Mouse (Mus musculus) liver, embryonic 11.5 days (tissue): ENCODE results near the gene Sh3bp1. TPM values are rescaled to one million over a fixed set of nuclear protein-coding genes. Genes with fewer than 3 reads are reported as not detected.
A peak's percentile ranks its signal among the peaks of the same experiment; 100 is the strongest.

Experiments used
- ATAC-seq: fragments of 200-750 bp; cut with Nextera tagmentation; replicated peaks from 2 replicates; pipeline ENCODE4 v1.8.0; 2017; ENCODE audit warnings: moderate number of reproducible peaks, mild to moderate bottlenecking, moderate TSS enrichment, moderate library complexity; ENCODE audit not compliant: low FRiP score
- DNase-seq: peaks from one replicate; pipeline ENCODE4 v3.0.0-alpha.2; 2017; ENCODE audit warnings: low spot score
- H3K27ac ChIP-seq: fragments of 300-500 bp; sonication (generic); 2 replicates; pipeline ENCODE4 v1.5.1; 2014; ENCODE audit warnings: mild to moderate bottlenecking, low read depth, low read length, control low read depth
- H3K27me3 ChIP-seq: fragments of 300-500 bp; sonication (generic); replicated peaks from 2 replicates; pipeline ENCODE4 v1.6.1; 2014; ENCODE audit warnings: low read length, mixed read lengths; ENCODE audit not compliant: control insufficient read depth, insufficient read depth
- H3K36me3 ChIP-seq: fragments of 300-500 bp; sonication (generic); 2 replicates; pipeline ENCODE4 v1.6.1; 2014; ENCODE audit warnings: mild to moderate bottlenecking, low read length, moderate library complexity, mixed read lengths; ENCODE audit not compliant: control insufficient read depth, insufficient read depth
- H3K4me1 ChIP-seq: fragments of 300-500 bp; sonication (generic); replicated peaks from 2 replicates; pipeline ENCODE4 v1.6.1; 2014; ENCODE audit warnings: low read length, mixed read lengths; ENCODE audit not compliant: control insufficient read depth, insufficient read depth
- H3K4me2 ChIP-seq: fragments of 300-500 bp; sonication (generic); 2 replicates; pipeline ENCODE4 v1.6.1; 2014; ENCODE audit warnings: mild to moderate bottlenecking, control low read depth, moderate library complexity
- H3K4me3 ChIP-seq: fragments of 300-500 bp; sonication (generic); 2 replicates; pipeline ENCODE4 v1.5.1; 2014; ENCODE audit warnings: low read depth, low read length, control low read depth
- H3K9ac ChIP-seq: fragments of 300-500 bp; sonication (generic); 2 replicates; pipeline ENCODE4 v1.6.1; 2014; ENCODE audit warnings: low read depth, low read length, control low read depth
- H3K9me3 ChIP-seq: fragments of 300-500 bp; sonication (generic); 2 replicates; pipeline ENCODE4 v1.6.1; 2016; ENCODE audit warnings: low read length, inconsistent platforms, mixed read lengths; ENCODE audit not compliant: control insufficient read depth
- WGBS: fragments of 180-500 bp; shearing (Covaris S2); extraction: QIAGEN DNeasy Blood & Tissue Kit; methylation state at CpG from one replicate; pipeline ENCODE4 v1.1.7; 2014; 5-methylcytosine and 5-hydroxymethylcytosine counted together
- polyA plus RNA-seq: library from polyadenylated mRNA; unstranded; fragments of >200 nt; fragmentation: Nextera tagmentation; extraction: Ambion mirVana; gene quantifications from 2 replicates; pipeline ENCODE4 v1.2.1, GENCODE M21; 2014

Gene Sh3bp1
- polyA plus RNA-seq, 1 experiment from 2014 or later = 69.4 TPM

GRCm38 (mm10) chr15:78915660-78916017 is 16.1 kb downstream of the Sh3bp1 start:
- ATAC-seq = peak; percentile 54
- Histone ChIP-seq H3K27me3 (no peaks in the 10 kb centered on the region), H3K9me3 (no peaks in the 10 kb centered on the region), H3K4me3 (peak overlapping the region; percentile 83), H3K4me2 (peak overlapping the region; percentile 100), H3K36me3 (peaks cover 17% of the 10 kb centered on the region), H3K4me1 (peaks cover 34% of the 10 kb centered on the region), H3K9ac (peak overlapping the region; percentile 85; the same call in 1 of the 2 replicates), H3K27ac (no peak overlapping the region)
- DNase-seq = no peak
- WGBS = 7% methylated on average over 8 of the region's 8 CpGs

GRCm38 (mm10) chr15:78916052-78916826 is 16.7 kb downstream of the Sh3bp1 start:
- no peak for DNase-seq
- Histone ChIP-seq H3K27ac (no peak overlapping the region), H3K36me3 (peaks cover 13% of the 10 kb centered on the region), H3K9me3 (no peaks in the 10 kb centered on the region), H3K9ac (0 out of 2 replicates have a peak overlapping the region, but pooled peaks have one; percentile 6), H3K4me1 (peaks cover 34% of the 10 kb centered on the region), H3K4me3 (peak overlapping the region; percentile 83; the same call in 1 of the 2 replicates), H3K4me2 (peak overlapping the region; percentile 100), H3K27me3 (no peaks in the 10 kb centered on the region)
- no peak for ATAC-seq
- WGBS = 79% methylated on average over 12 of the region's 12 CpGs

GRCm38 (mm10) chr15:78918126-78918525 is 18.6 kb downstream of the Sh3bp1 start:
- Histone ChIP-seq H3K4me3 (no peak overlapping the region), H3K27me3 (no peaks in the 10 kb centered on the region), H3K4me2 (no peak overlapping the region), H3K4me1 (peaks cover 44% of the 10 kb centered on the region), H3K9me3 (no peaks in the 10 kb centered on the region), H3K9ac (no peak overlapping the region), H3K36me3 (peaks cover 9% of the 10 kb centered on the region; the same call in 1 of the 2 replicates), H3K27ac (no peak overlapping the region)
- 93% methylated on average over 23 of the region's 23 CpGs for WGBS
- DNase-seq (no peak), ATAC-seq (no peak)

- no peak overlapping the region for H3K4me3 ChIP-seq
- DNase-seq (no peak), ATAC-seq (no peak)
- H3K27ac ChIP-seq = no peak overlapping the region
- WGBS = 69% methylated on average over 12 of the region's 12 CpGs
- no peaks in the 10 kb centered on the region for H3K9me3 ChIP-seq
- H3K4me2 ChIP-seq = no peak overlapping the region
- H3K4me1 ChIP-seq = peaks cover 45% of the 10 kb centered on the region
- no peak overlapping the region for H3K9ac ChIP-seq
- H3K36me3 ChIP-seq = peaks cover 9% of the 10 kb centered on the region; the same call in 1 of the 2 replicates
- no peaks in the 10 kb centered on the region for H3K27me3 ChIP-seq
Observed at GRCm38 (mm10) chr15:78919914-78920313, 20.3 kb downstream of the Sh3bp1 start.

- Histone ChIP-seq H3K27me3 (no peaks in the 10 kb centered on the region), H3K4me2 (peak overlapping the region; percentile 83), H3K27ac (peak overlapping the region; percentile 99), H3K9me3 (no peaks in the 10 kb centered on the region), H3K4me3 (peak overlapping the region; percentile 46), H3K36me3 (peaks cover 9% of the 10 kb centered on the region; the same call in 1 of the 2 replicates), H3K9ac (peak overlapping the region; percentile 71), H3K4me1 (peaks cover 58% of the 10 kb centered on the region)
- DNase-seq = no peak
- WGBS = 39% methylated on average over 7 of the region's 7 CpGs
- peak; percentile 82 for ATAC-seq
Observed at GRCm38 (mm10) chr15:78922700-78923099, 23.1 kb downstream of the Sh3bp1 start.

- WGBS = 38% methylated on average over 6 of the region's 6 CpGs
- no peaks in the 10 kb centered on the region for H3K9me3 ChIP-seq
- H3K4me2 ChIP-seq = peak overlapping the region; percentile 83
- peak overlapping the region; percentile 99 for H3K27ac ChIP-seq
- DNase-seq = peak; percentile 71
- peaks cover 5% of the 10 kb centered on the region; the same call in 1 of the 2 replicates for H3K36me3 ChIP-seq
- H3K4me3 ChIP-seq = peak overlapping the region; percentile 46
- peak overlapping the region; percentile 71 for H3K9ac ChIP-seq
- ATAC-seq = peak; percentile 76
- peaks cover 62% of the 10 kb centered on the region for H3K4me1 ChIP-seq
- H3K27me3 ChIP-seq = no peaks in the 10 kb centered on the region
Observed at GRCm38 (mm10) chr15:78923585-78923984, 24.0 kb downstream of the Sh3bp1 start.

GRCm38 (mm10) chr15:78925129-78925528 is 25.6 kb downstream of the Sh3bp1 start:
- peak overlapping the region; percentile 89 for H3K27ac ChIP-seq
- DNase-seq (no peak), ATAC-seq (no peak)
- peak overlapping the region; percentile 97 for H3K4me2 ChIP-seq
- H3K9me3 ChIP-seq = no peaks in the 10 kb centered on the region
- 51% methylated on average over 8 of the region's 8 CpGs for WGBS
- no peak overlapping the region for H3K4me3 ChIP-seq
- H3K4me1 ChIP-seq = peaks cover 63% of the 10 kb centered on the region
- peaks cover 9% of the 10 kb centered on the region for H3K36me3 ChIP-seq
- peak overlapping the region; percentile 77; the same call in 1 of the 2 replicates for H3K9ac ChIP-seq
- H3K27me3 ChIP-seq = no peaks in the 10 kb centered on the region

- Histone ChIP-seq H3K9ac (peak within 1 kb of the TSS; percentile 77), H3K4me3 (peak within 1 kb of the TSS; percentile 59), H3K4me1 (peaks cover 60% of the 10 kb centered on the region), H3K36me3 (peaks cover 11% of the 10 kb centered on the region), H3K4me2 (peak within 1 kb of the TSS; percentile 97), H3K27me3 (no peaks in the 10 kb centered on the region), H3K9me3 (no peaks in the 10 kb centered on the region), H3K27ac (peak within 1 kb of the TSS; percentile 89)
- DNase-seq (peak; percentile 87), ATAC-seq (peak; percentile 45)
- WGBS = 8% methylated on average over 20 of the region's 20 CpGs
Observed at GRCm38 (mm10) chr15:78926021-78926919, 26.7 kb downstream of the Sh3bp1 start, which contains the start of gene Lgals1. TSS of gene Lgals1 (plus strand) at chr15:78926725.
